Comparison of ENCODE assay signal across 35 mouse cellular contexts in the genomic region with DNA sequence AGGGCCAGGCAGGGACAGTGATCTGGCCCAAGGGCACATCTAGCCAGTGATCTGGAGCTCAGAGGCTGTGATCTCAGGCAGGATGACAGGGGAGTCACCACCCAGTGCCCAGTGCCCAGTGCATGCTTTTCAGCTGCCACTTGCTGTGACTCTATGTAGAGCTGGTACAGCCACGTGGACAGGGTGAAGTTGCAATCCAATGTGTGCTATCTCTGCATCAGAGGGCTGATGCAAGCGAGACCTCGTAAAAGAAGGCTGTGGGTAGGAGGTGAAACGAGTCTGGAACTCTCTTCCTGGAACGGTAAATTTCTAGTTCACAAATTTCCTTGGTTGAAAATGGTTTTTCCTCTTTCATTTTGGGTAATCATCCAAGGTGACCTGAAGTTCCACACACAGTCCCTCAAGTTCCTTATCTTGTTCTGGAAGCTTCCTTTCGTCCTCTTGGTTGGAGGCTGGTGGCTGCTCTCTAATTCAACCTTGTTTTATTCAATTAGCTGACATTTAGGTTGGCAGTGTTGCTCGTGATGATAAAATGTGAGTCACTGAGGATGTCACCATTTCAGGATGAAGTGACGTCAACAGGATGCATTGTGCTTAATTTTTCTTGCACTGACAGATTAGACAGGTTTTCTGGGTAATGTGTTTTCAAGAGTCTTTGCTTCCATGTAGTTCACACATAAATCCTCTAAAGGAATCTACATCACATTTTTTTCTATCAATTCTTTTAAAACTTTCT. TPM values are rescaled to one million over a fixed set of nuclear protein-coding genes. Genes with fewer than 3 reads are reported as not detected.
DNase-seq lines count a peak whose midpoint lies in the region; ATAC-seq and TF ChIP-seq lines count a peak whose summit lies in the region.
"Had no signal": no experiment of that assay in that cellular context is flagged by ENCODE, and none has a peak within 500 bp of the region (broad histone marks: within the 10 kb centered on the region; RNA-seq: fewer than 3 reads in every experiment).

No protein-coding gene starts in this region.

- peak; percentile 12 for DNase-seq in urinary bladder, postnatal 14 days (ENCODE audit: low spot score)
- no peak for DNase-seq in urinary bladder, adult 2 months (ENCODE audit: low spot score)
- peak; percentile 68 for DNase-seq in MEL (ENCODE audit: low read depth, low spot score)
- peak; percentile 18 for DNase-seq in induced T-regulatory cell, adult 2 months (ENCODE audit: low read depth)
- DNase-seq in layer of hippocampus, adult 9-11 months, result no peak
- DNase-seq in neural tube, embryonic 10.5 days (ENCODE audit: extremely low spot score, low spot score), result no peak
- DNase-seq: cerebellum, adult 11 months; cerebellum, adult 9-11 months; embryo, embryonic 11 days; gastrocnemius, postnatal 25 days; heart, adult 2 months; heart, postnatal 4 days; kidney, adult 18-20 months; kidney, postnatal 25 days; liver, postnatal 0 days; lung, postnatal 36 days; right cerebral cortex, adult 18-20 months; spleen, adult 18-20 months; thymus, adult 18-20 months; thymus, postnatal 36 days had no signal

- peak overlapping the region; percentile 45 to 64; a peak in 3 of 4 replicates for H3K4me3 ChIP-seq in MEL (ENCODE audit: control insufficient read depth in 1 of 2, insufficient read depth in 1 of 2, low read depth in 2 of 2, low read length in 2 of 2)
- no peak overlapping the region for H3K4me3 ChIP-seq in intestine, embryonic 16.5 days (ENCODE audit: low read length)
- H3K4me3 ChIP-seq: embryonic facial prominence, embryonic 12.5 days; heart, adult 2 months; heart, embryonic 12.5 days; hindbrain, embryonic 13.5 days; kidney, embryonic 15.5 days; layer of hippocampus, adult 2 months; liver, embryonic 12.5 days; midbrain, embryonic 13.5 days; neural tube, embryonic 12.5 days had no signal

- ATAC-seq in intestine, embryonic 16.5 days, result no peak
- ATAC-seq: forebrain, embryonic 14.5 days; liver, embryonic 12.5 days; liver, postnatal 0 days; midbrain, embryonic 13.5 days had no signal

- H3K27me3 ChIP-seq in MEL (ENCODE audit: control insufficient read depth in 1 of 2, insufficient read depth in 2 of 2, low read length in 2 of 2), result no peaks in the 10 kb centered on the region
- H3K27me3 ChIP-seq in intestine, embryonic 16.5 days (replicated peaks; ENCODE audit: control insufficient read depth, insufficient read depth, low read length), result no peaks in the 10 kb centered on the region
- H3K27me3 ChIP-seq: neural tube, embryonic 12.5 days had no signal

- no peak for TF ChIP-seq RAD21 in MEL (IDR thresholded peaks at IDR 0.05; ENCODE audit: low read depth, low read length)

- H3K27ac ChIP-seq in MEL (ENCODE audit: control insufficient read depth, low read depth, low read length), result peak overlapping the region; percentile 90
- no peak overlapping the region for H3K27ac ChIP-seq in intestine, embryonic 16.5 days (ENCODE audit: low read length)
- H3K27ac ChIP-seq: embryonic facial prominence, embryonic 12.5 days; heart, adult 2 months; hindbrain, embryonic 13.5 days; kidney, embryonic 15.5 days; layer of hippocampus, adult 2 months; liver, embryonic 12.5 days; midbrain, embryonic 13.5 days; neural tube, embryonic 12.5 days; stomach, postnatal 0 days had no signal

- H3K4me1 ChIP-seq in MEL (ENCODE audit: control insufficient read depth in 1 of 2, insufficient read depth in 2 of 2, low read length in 2 of 2), result peaks cover 12 to 28% of the 10 kb centered on the region in 2 experiments
- no peaks in the 10 kb centered on the region for H3K4me1 ChIP-seq in intestine, embryonic 16.5 days (ENCODE audit: control insufficient read depth, insufficient read depth, low read length)
- H3K4me1 ChIP-seq: embryonic facial prominence, embryonic 12.5 days had no signal

- H3K4me2 ChIP-seq in intestine, embryonic 16.5 days (ENCODE audit: low read depth, low read length), result no peak overlapping the region
- H3K4me2 ChIP-seq: embryonic facial prominence, embryonic 12.5 days; heart, embryonic 12.5 days; hindbrain, embryonic 13.5 days; kidney, embryonic 15.5 days; liver, embryonic 12.5 days; midbrain, embryonic 13.5 days; neural tube, embryonic 12.5 days had no signal

- H3K36me3 ChIP-seq in MEL (ENCODE audit: control insufficient read depth in 1 of 2, insufficient read depth in 2 of 2, low read length in 2 of 2), result peaks cover 0 to 22% of the 10 kb centered on the region in 2 experiments; a peak in 2 of 4 replicates
- no peaks in the 10 kb centered on the region for H3K36me3 ChIP-seq in intestine, embryonic 16.5 days (ENCODE audit: control insufficient read depth, insufficient read depth, low read length)
- H3K36me3 ChIP-seq: embryonic facial prominence, embryonic 12.5 days; heart, embryonic 12.5 days; hindbrain, embryonic 13.5 days; kidney, embryonic 15.5 days; liver, embryonic 12.5 days; midbrain, embryonic 13.5 days; neural tube, embryonic 12.5 days had no signal

- no peak for TF ChIP-seq POLR2A in MEL (IDR thresholded peaks at IDR 0.05; ENCODE audit: control insufficient read depth in 1 of 2, insufficient read depth in 1 of 2, low read depth in 1 of 2, low read length in 2 of 2, poor library complexity in 1 of 2)

- no peaks in the 10 kb centered on the region for H3K79me2 ChIP-seq in MEL (ENCODE audit: control insufficient read depth, insufficient read depth, low read length, poor library complexity)

- H3K9me3 ChIP-seq in MEL (replicated peaks; ENCODE audit: insufficient read depth, low read length), result no peaks in the 10 kb centered on the region
- no peaks in the 10 kb centered on the region for H3K9me3 ChIP-seq in intestine, embryonic 16.5 days (ENCODE audit: control insufficient read depth, low read length)
- H3K9me3 ChIP-seq: embryonic facial prominence, embryonic 12.5 days; heart, embryonic 12.5 days; hindbrain, embryonic 13.5 days; kidney, embryonic 15.5 days; liver, embryonic 12.5 days; midbrain, embryonic 13.5 days; neural tube, embryonic 12.5 days had no signal

- H3K9ac ChIP-seq in MEL (ENCODE audit: control insufficient read depth, low read depth, low read length, poor library complexity, severe bottlenecking), result peak overlapping the region; percentile 54
- H3K9ac ChIP-seq in intestine, embryonic 16.5 days (ENCODE audit: low read depth, low read length), result no peak overlapping the region
- H3K9ac ChIP-seq: embryonic facial prominence, embryonic 12.5 days; heart, embryonic 12.5 days; hindbrain, embryonic 13.5 days; kidney, embryonic 15.5 days; liver, embryonic 12.5 days; liver, postnatal 0 days; midbrain, embryonic 13.5 days; neural tube, embryonic 12.5 days had no signal

- no peak for TF ChIP-seq CTCF in MEL (IDR thresholded peaks at IDR 0.05 in 2 of 3, conservative IDR thresholded peaks at IDR 0.05 in 1 of 3; ENCODE audit: control insufficient read depth in 1 of 3, insufficient read depth in 1 of 3, low read depth in 2 of 3, low read length in 3 of 3, poor library complexity in 1 of 3, severe bottlenecking in 1 of 3)

- 62% methylated on average over 8 of the region's 8 CpGs for WGBS in intestine, embryonic 16.5 days

- TF ChIP-seq EP300 in MEL (IDR thresholded peaks at IDR 0.05; ENCODE audit: low read depth in 1 of 2, low read length in 2 of 2), result no peak; a peak in 2 of 4 replicates

TF ChIP-seq in MEL, 35 proteins besides CTCF, POLR2A, EP300 and RAD21 (continues in another document):
- peak; percentile 88 for TF ChIP-seq MAX (IDR thresholded peaks at IDR 0.05; ENCODE audit: low read length)
- no peak for TF ChIP-seq MEF2A (IDR thresholded peaks at IDR 0.05; ENCODE audit: extremely low read depth, insufficient replicate concordance, low read depth, low read length, poor library complexity, severe bottlenecking)
- TF ChIP-seq HCFC1 (IDR thresholded peaks at IDR 0.05; ENCODE audit: low read depth, low read length), result no peak
- TF ChIP-seq BHLHE40 (IDR thresholded peaks at IDR 0.05; ENCODE audit: borderline replicate concordance, low read depth, low read length), result no peak
- TF ChIP-seq SIN3A (IDR thresholded peaks at IDR 0.05; ENCODE audit: low read length), result no peak
- TF ChIP-seq POLR2AphosphoS5 (IDR thresholded peaks at IDR 0.05; ENCODE audit: borderline replicate concordance, low read depth, low read length), result no peak
- TF ChIP-seq E2F4 (IDR thresholded peaks at IDR 0.05; ENCODE audit: borderline replicate concordance, low read depth, low read length), result no peak
- no peak for TF ChIP-seq TBP (IDR thresholded peaks at IDR 0.05; ENCODE audit: low read depth, low read length)
- no peak for TF ChIP-seq MYB (IDR thresholded peaks at IDR 0.05; ENCODE audit: low read depth, low read length)
- TF ChIP-seq GATA1 (IDR thresholded peaks at IDR 0.05; ENCODE audit: low read depth, low read length), result peak; percentile 30; the same call in 1 of the 2 replicates
- no peak for TF ChIP-seq SMC3 (IDR thresholded peaks at IDR 0.05; ENCODE audit: low read depth, low read length)
- TF ChIP-seq UBTF (IDR thresholded peaks at IDR 0.05; ENCODE audit: borderline replicate concordance, insufficient read depth, low read depth, low read length), result no peak
- TF ChIP-seq NRF1 (IDR thresholded peaks at IDR 0.05; ENCODE audit: insufficient read depth, low read depth, low read length, poor library complexity, severe bottlenecking), result no peak
- no peak; the same call in 1 of the 2 replicates for TF ChIP-seq TCF12 (IDR thresholded peaks at IDR 0.05; ENCODE audit: low read depth, low read length)
- TF ChIP-seq KAT2A (conservative IDR thresholded peaks at IDR 0.05; ENCODE audit: low read depth, low read length), result no peak; the same call in 1 of the 2 replicates
- no peak for TF ChIP-seq USF2 (IDR thresholded peaks at IDR 0.05; ENCODE audit: borderline replicate concordance in 1 of 2, insufficient read depth in 1 of 2, low read depth in 1 of 2, low read length in 2 of 2)

RNA-seq across cellular contexts. Expression of gene Ercc6, which starts 17.0 kb away (rescaled TPM):
- polyA plus RNA-seq in urinary bladder, adult 2 months (2012; rRNA removed), result 7.1 and 7.2 TPM in 2 replicates
- 12.5 and 15.1 TPM in 2 replicates for total RNA-seq in MEL (2012; rRNA removed)
- polyA plus RNA-seq in MEL (2012; ENCODE audit: insufficient read depth in 1 of 2, insufficient read length in 2 of 2, low read depth in 1 of 2, low replicate concordance in 2 of 2, missing spikeins in 1 of 2), result 100 to 1,000 TPM in 1 of 2 experiments, 10 to 100 TPM in 1; 15.4 to 186 TPM
- 11.7 and 13.9 TPM in 2 replicates for polyA plus RNA-seq in intestine, embryonic 16.5 days (2015; fragmentation: Nextera tagmentation; extraction: Ambion mirVana)

RNA-seq across cellular contexts. Expression of gene Chat, which starts 30.5 kb away (rescaled TPM):
- 0.07 and 0.08 TPM in 2 replicates for polyA plus RNA-seq in urinary bladder, adult 2 months (2012; rRNA removed)
- not detected in 2 replicates for total RNA-seq in MEL (2012; rRNA removed)
- polyA plus RNA-seq in MEL (2012; ENCODE audit: insufficient read depth in 1 of 2, insufficient read length in 2 of 2, low read depth in 1 of 2, low replicate concordance in 2 of 2, missing spikeins in 1 of 2), result not detected
- 1.4 and 1.5 TPM in 2 replicates for polyA plus RNA-seq in intestine, embryonic 16.5 days (2015; fragmentation: Nextera tagmentation; extraction: Ambion mirVana)
- total RNA-seq: gastrocnemius, adult 18-20 months; gastrocnemius, postnatal 25 days; heart, adult 2 months; heart, postnatal 4 days; layer of hippocampus, adult 2 months; layer of hippocampus, postnatal 25 days; megakaryocyte-erythroid progenitor cell, adult 5-6 weeks had no signal
- polyA plus RNA-seq: embryonic facial prominence, embryonic 12.5 days; forebrain, embryonic 14.5 days; heart, embryonic 12.5 days; heart, postnatal 0 days; kidney, embryonic 15.5 days; liver, embryonic 12.5 days; liver, postnatal 0 days had no signal

RNA-seq across cellular contexts. Expression of gene Slc18a3, which starts 31.6 kb away (rescaled TPM):
- 0.14 and 0.29 TPM in 2 replicates for polyA plus RNA-seq in urinary bladder, adult 2 months (2012; rRNA removed)
- total RNA-seq in MEL (2012; rRNA removed), result not detected in 2 replicates
- not detected for polyA plus RNA-seq in MEL (2012; ENCODE audit: insufficient read depth in 1 of 2, insufficient read length in 2 of 2, low read depth in 1 of 2, low replicate concordance in 2 of 2, missing spikeins in 1 of 2)
- polyA plus RNA-seq in intestine, embryonic 16.5 days (2015; fragmentation: Nextera tagmentation; extraction: Ambion mirVana), result 7.5 and 8.6 TPM in 2 replicates
- total RNA-seq: gastrocnemius, adult 18-20 months; gastrocnemius, postnatal 25 days; layer of hippocampus, adult 2 months; megakaryocyte-erythroid progenitor cell, adult 5-6 weeks had no signal
- polyA plus RNA-seq: heart, postnatal 0 days; liver, postnatal 0 days had no signal

Comparison
In these comparisons a context has a peak if more than half of its experiments do, and no peak if none do; other contexts are left out.
1. DNase-seq: peak in urinary bladder, postnatal 14 days (single experiment), MEL (single experiment) and induced T-regulatory cell, adult 2 months (single experiment); none in urinary bladder, adult 2 months (single experiment), layer of hippocampus, adult 9-11 months (single experiment) and neural tube, embryonic 10.5 days (single experiment).